Mouse (Mus musculus) spleen, adult 2 months (tissue): ENCODE results near the gene Acvr1b.

Experiments used
- CTCF ChIP-seq: fragments of 200-500 bp; IDR thresholded peaks from 2 replicates; pipeline ENCODE4 v1.5.1; 2011; ENCODE audit warnings: mild to moderate bottlenecking, inconsistent platforms; ENCODE audit not compliant: insufficient read depth, insufficient read length, insufficient replicate concordance; ENCODE audit errors: extremely low read depth
- POLR2A ChIP-seq: fragments of 200-500 bp; IDR thresholded peaks from 2 replicates; pipeline ENCODE4 v1.6.1; 2011; ENCODE audit warnings: low read depth, low read length, inconsistent platforms

- TF ChIP-seq CTCF (no peak), POLR2A (no peak)
Measured at GRCm38 (mm10) chr15:101147910-101148273, 26.0 kb upstream of the Acvr1b start.
